Mouse (Mus musculus) ES-E14 (cell line): ENCODE results near the gene Zfp541.

Experiments used
- CHD2 ChIP-seq: IDR thresholded peaks from 2 replicates; pipeline ENCODE4 v1.6.1; 2014; ENCODE audit warnings: mild to moderate bottlenecking, low read depth, low read length, inconsistent platforms
- MAFK ChIP-seq: IDR thresholded peaks from 2 replicates; pipeline ENCODE4 v1.6.1; 2014; ENCODE audit warnings: mild to moderate bottlenecking, low read depth, low read length, inconsistent platforms; ENCODE audit not compliant: insufficient read depth
- ZC3H11A ChIP-seq: IDR thresholded peaks from 2 replicates; pipeline ENCODE4 v1.6.1; 2012; ENCODE audit warnings: low read depth, mild to moderate bottlenecking, inconsistent platforms, low read length, borderline replicate concordance

- no peak for TF ChIP-seq MAFK
- no peak for TF ChIP-seq CHD2
- TF ChIP-seq ZC3H11A: no peak
Observed at GRCm38 (mm10) chr7:16120262-16120600, 58.6 kb downstream of the Zfp541 start.
